Mouse (Mus musculus): ENCODE measurements at regions not wholly inside any gene's neighbourhood (a gene's known extent, or its start where the extent isn't known, plus 50 kb on each side); places are given as distances from the start of the nearest gene placed in this dataset.

DNA sequence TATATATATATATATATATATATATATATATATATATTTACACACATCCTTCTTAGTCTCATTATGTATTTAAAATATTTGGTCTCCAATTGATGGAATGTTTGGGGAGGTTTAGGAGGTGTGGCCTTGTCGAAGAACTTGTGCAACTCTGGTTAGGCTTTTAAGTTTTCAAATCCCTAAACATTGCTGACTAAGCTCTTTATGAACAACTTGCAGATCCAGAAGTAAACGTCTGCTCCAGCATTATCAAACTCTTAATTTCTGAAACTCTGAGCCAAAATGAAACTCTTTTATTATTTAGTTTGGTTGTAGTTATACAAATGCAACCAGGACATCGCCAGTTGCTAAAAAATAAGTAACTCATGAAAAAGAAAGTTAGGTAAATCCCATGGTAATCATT lies 792.7 kb upstream of the Nudt12 start:
- H3K4me1 ChIP-seq (replicated peaks): no peaks in the 10 kb centered on the region
- no peak overlapping the region for H3K4me3 ChIP-seq (replicated peaks)
- no peak overlapping the region for H3K4me2 ChIP-seq
- DNase-seq (no peak), ATAC-seq (ENCODE audit: low read depth) (no peak)
- no peaks in the 10 kb centered on the region for H3K27me3 ChIP-seq
- H3K36me3 ChIP-seq: no peaks in the 10 kb centered on the region
- H3K27ac ChIP-seq: no peak overlapping the region
- H3K9ac ChIP-seq: no peak overlapping the region
- WGBS (ENCODE audit: insufficient replicate concordance): 49% methylated on average over 3 of the region's 3 CpGs
- H3K9me3 ChIP-seq (replicated peaks): no peaks in the 10 kb centered on the region

DNA sequence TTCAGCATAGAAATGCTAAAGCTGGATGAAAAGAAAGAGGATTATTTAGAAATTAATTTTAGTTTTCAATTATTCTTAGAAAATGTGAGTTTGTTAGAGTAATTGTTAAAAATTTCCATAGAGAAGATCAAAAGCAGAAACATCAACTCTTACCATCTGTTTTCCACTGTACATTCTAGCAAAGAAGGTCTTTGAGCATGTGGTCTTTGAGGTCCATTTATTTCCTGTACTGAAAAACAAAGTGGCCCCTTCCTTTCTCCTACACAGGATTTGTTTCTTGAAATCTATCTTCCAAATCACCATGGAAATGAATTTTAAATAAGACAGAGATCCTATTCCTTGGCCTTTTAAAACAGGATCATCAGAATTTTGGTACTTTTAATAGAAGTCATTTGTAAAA lies 780.3 kb upstream of the Nudt12 start:
- no peak overlapping the region for H3K27ac ChIP-seq
- H3K4me3 ChIP-seq (replicated peaks): no peak overlapping the region
- DNase-seq (no peak), ATAC-seq (ENCODE audit: low read depth) (no peak)
- no peak overlapping the region for H3K4me2 ChIP-seq
- H3K9ac ChIP-seq: no peak overlapping the region
- H3K27me3 ChIP-seq: no peaks in the 10 kb centered on the region
- H3K36me3 ChIP-seq: no peaks in the 10 kb centered on the region
- no peaks in the 10 kb centered on the region for H3K9me3 ChIP-seq (replicated peaks)
- H3K4me1 ChIP-seq (replicated peaks): no peaks in the 10 kb centered on the region

DNA sequence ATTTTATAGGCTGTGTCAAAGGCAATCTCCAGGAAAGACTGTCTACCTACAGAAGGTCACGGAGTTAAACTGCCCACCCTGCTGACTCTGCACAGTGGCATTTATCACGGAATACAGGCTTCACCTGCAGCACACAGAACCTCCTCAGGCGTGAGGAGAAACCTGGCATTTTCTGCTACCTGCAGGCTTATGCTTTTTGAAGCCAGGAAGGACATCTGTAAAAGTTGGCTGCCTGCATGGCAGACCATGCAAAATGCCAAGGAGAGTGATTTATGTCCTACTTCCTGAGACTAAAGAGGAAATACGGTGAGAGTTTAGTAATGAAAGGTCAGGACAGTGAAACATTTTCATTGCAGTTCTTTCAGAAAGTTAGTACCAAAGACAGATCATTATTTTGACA lies 779.6 kb upstream of the Nudt12 start:
- Histone ChIP-seq H3K4me2 (no peak overlapping the region), H3K4me3 (replicated peaks) (no peak overlapping the region), H3K27me3 (no peaks in the 10 kb centered on the region), H3K9ac (no peak overlapping the region), H3K9me3 (replicated peaks) (no peaks in the 10 kb centered on the region), H3K36me3 (no peaks in the 10 kb centered on the region), H3K4me1 (replicated peaks) (no peaks in the 10 kb centered on the region), H3K27ac (no peak overlapping the region)
- 40% methylated on average over 4 of the region's 4 CpGs for WGBS (ENCODE audit: insufficient replicate concordance)
- DNase-seq (no peak), ATAC-seq (ENCODE audit: low read depth) (no peak)

DNA sequence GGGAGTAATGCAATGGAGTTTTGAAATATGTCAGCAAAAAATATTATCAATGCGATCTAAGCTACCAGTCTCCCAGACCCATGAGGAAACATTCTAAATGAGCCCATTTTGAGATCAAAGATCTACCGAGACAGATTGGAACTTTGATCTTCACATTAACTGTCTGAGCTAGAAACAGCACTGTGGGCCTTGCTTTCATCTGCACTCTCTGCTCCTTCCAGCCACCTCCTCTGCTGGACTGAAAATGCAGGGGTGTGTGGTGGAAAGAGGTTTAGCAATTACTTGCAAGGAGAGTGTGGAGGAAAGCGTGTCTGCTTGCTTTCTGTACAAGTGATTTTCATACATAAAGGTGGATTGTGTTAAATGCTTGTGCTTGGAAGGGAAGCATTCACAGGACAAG lies 760.9 kb upstream of the Nudt12 start:
- Histone ChIP-seq H3K27me3 (no peaks in the 10 kb centered on the region), H3K27ac (no peak overlapping the region), H3K4me2 (no peak overlapping the region), H3K9me3 (replicated peaks) (no peaks in the 10 kb centered on the region), H3K9ac (no peak overlapping the region), H3K4me1 (replicated peaks) (no peaks in the 10 kb centered on the region), H3K4me3 (replicated peaks) (no peak overlapping the region), H3K36me3 (no peaks in the 10 kb centered on the region)
- no peak for DNase-seq
- WGBS (ENCODE audit: insufficient replicate concordance): 65% methylated on average over 3 of the region's 3 CpGs
- ATAC-seq (ENCODE audit: low read depth): no peak

GRCm38 (mm10) chr17:59766580-59766979 lies 753.4 kb upstream of the Nudt12 start:
- H3K27ac ChIP-seq: no peak overlapping the region
- no peak for ATAC-seq (ENCODE audit: low read depth)
- H3K36me3 ChIP-seq: no peaks in the 10 kb centered on the region
- no peak overlapping the region for H3K4me3 ChIP-seq (replicated peaks)
- no peaks in the 10 kb centered on the region for H3K4me1 ChIP-seq (replicated peaks)
- DNase-seq: no peak
- no peak overlapping the region for H3K9ac ChIP-seq
- H3K9me3 ChIP-seq (replicated peaks): no peaks in the 10 kb centered on the region
- H3K4me2 ChIP-seq: no peak overlapping the region
- 61% methylated on average over 7 of the region's 7 CpGs for WGBS (ENCODE audit: insufficient replicate concordance)
- H3K27me3 ChIP-seq: no peaks in the 10 kb centered on the region

- no peaks in the 10 kb centered on the region for H3K4me1 ChIP-seq (replicated peaks)
- H3K4me2 ChIP-seq: no peak overlapping the region
- no peak overlapping the region for H3K4me3 ChIP-seq (replicated peaks)
- no peaks in the 10 kb centered on the region for H3K27me3 ChIP-seq
- ATAC-seq (ENCODE audit: low read depth): no peak
- no peak for DNase-seq
- H3K9me3 ChIP-seq (replicated peaks): no peaks in the 10 kb centered on the region
- WGBS (ENCODE audit: insufficient replicate concordance): 86% methylated on average over 2 of the region's 2 CpGs
- H3K27ac ChIP-seq: no peak overlapping the region
- H3K9ac ChIP-seq: no peak overlapping the region
- H3K36me3 ChIP-seq: no peaks in the 10 kb centered on the region
Observed at GRCm38 (mm10) chr17:59764486-59764885, 751.3 kb upstream of the Nudt12 start.

DNA sequence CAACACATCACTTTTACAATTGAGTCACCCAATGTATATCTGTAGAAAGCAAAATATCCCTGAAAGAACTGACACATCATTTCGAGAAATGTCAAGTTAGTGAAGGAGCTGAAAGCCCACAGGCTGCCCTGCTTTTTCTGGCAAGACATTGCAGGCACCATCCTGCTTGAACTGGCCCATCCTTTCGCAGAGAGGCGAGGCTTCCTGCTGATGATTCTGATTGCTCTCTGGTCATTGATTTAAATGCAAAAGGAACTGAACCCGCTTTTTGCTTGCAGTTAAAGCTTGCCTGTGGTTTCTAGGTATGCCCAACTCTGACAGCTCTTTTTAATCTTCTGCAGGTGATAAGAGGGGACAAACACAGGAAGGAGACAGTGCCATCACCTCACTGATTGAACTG lies 748.9 kb upstream of the Nudt12 start:
- H3K36me3 ChIP-seq: no peaks in the 10 kb centered on the region
- H3K27ac ChIP-seq: no peak overlapping the region
- no peaks in the 10 kb centered on the region for H3K9me3 ChIP-seq (replicated peaks)
- H3K4me2 ChIP-seq: no peak overlapping the region
- H3K9ac ChIP-seq: no peak overlapping the region
- ATAC-seq (ENCODE audit: low read depth) (no peak), DNase-seq (no peak)
- no peaks in the 10 kb centered on the region for H3K27me3 ChIP-seq
- H3K4me1 ChIP-seq (replicated peaks): no peaks in the 10 kb centered on the region
- no peak overlapping the region for H3K4me3 ChIP-seq (replicated peaks)
- 32% methylated on average over 4 of the region's 4 CpGs for WGBS (ENCODE audit: insufficient replicate concordance)

GRCm38 (mm10) chr17:59760889-59761288 lies 747.7 kb upstream of the Nudt12 start:
- no peak overlapping the region for H3K4me3 ChIP-seq (replicated peaks)
- DNase-seq (no peak), ATAC-seq (ENCODE audit: low read depth) (peak; percentile 51; the same call in 1 of the 2 replicates)
- H3K27me3 ChIP-seq: no peaks in the 10 kb centered on the region
- H3K4me1 ChIP-seq (replicated peaks): no peaks in the 10 kb centered on the region
- no peak overlapping the region for H3K4me2 ChIP-seq
- no peak overlapping the region for H3K27ac ChIP-seq
- H3K36me3 ChIP-seq: no peaks in the 10 kb centered on the region
- H3K9ac ChIP-seq: no peak overlapping the region
- H3K9me3 ChIP-seq (replicated peaks): no peaks in the 10 kb centered on the region
- 33% methylated on average over 5 of the region's 5 CpGs for WGBS (ENCODE audit: insufficient replicate concordance)

DNA sequence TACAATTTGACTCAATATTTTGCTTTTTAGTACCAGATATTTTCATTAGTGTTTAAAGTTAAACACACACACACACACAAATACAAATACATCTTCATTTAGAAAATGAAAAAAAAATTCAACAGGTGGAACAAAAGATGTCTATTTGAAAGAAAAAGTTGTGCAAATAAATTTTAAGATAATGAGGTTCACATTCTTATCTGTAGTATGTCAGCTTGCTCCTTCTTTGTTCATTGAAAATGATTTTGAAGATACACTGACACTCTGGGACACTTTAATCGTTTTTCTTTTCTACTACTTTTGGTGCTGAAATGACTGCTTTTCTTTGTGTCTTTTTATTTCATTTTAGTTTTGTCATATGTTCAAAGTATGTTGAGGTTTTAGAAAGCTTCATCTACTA lies 732.9 kb upstream of the Nudt12 start:
- no peaks in the 10 kb centered on the region for H3K4me1 ChIP-seq (replicated peaks)
- WGBS (ENCODE audit: insufficient replicate concordance): 48% methylated on average over 1 of the region's 1 CpGs
- no peak overlapping the region for H3K4me3 ChIP-seq (replicated peaks)
- no peaks in the 10 kb centered on the region for H3K36me3 ChIP-seq
- DNase-seq (no peak), ATAC-seq (ENCODE audit: low read depth) (no peak)
- no peak overlapping the region for H3K4me2 ChIP-seq
- no peaks in the 10 kb centered on the region for H3K27me3 ChIP-seq
- H3K9me3 ChIP-seq (replicated peaks): no peaks in the 10 kb centered on the region
- no peak overlapping the region for H3K27ac ChIP-seq
- no peak overlapping the region for H3K9ac ChIP-seq
